Mouse (Mus musculus): ENCODE measurements around the gene Ankrd24. TPM values are rescaled to one million over a fixed set of nuclear protein-coding genes. Genes with fewer than 3 reads are reported as not detected.
A peak's percentile ranks its signal among the peaks of the same experiment; 100 is the strongest.

The Ankrd24 gene
- polyA plus RNA-seq, 1 experiment: not detected

DNA sequence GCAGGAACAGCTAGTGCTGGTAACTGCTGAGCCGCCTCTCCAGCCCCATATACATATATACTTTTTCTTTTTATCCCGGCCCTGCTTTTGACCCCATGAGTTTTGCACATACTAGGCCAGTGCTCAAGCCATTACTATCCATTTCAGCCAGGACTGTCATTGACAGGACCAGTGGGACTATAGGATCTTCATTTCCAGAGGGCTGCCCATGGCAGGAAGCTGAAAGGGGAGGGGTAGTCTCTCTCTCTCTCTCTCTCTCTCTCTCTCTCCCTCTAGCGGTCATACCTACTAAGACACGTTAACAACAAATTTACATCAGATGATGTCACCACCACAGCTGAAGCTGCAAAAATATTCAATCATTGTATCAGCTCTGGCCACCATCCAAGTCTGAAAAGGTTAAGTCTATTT is 25.6 kb upstream of the Ankrd24 start:
- WGBS: 28% methylated on average over 4 of the region's 4 CpGs

GRCm38 (mm10) chr10:81604019-81604967 is 24.0 kb upstream of the Ankrd24 start:
- TF ChIP-seq CTCF (IDR thresholded peaks at IDR 0.05; ENCODE audit: insufficient read depth, low read depth, low read length): no peak
- no peak for TF ChIP-seq POLR2A (IDR thresholded peaks at IDR 0.05; ENCODE audit: insufficient read depth, low read depth, low read length)
- Histone ChIP-seq H3K4me1 (ENCODE audit: control insufficient read depth, insufficient read depth, low read length) (peaks cover 17% of the 10 kb centered on the region), H3K4me3 (ENCODE audit: insufficient read depth, low read depth, low read length) (no peak overlapping the region), H3K27ac (ENCODE audit: insufficient read depth, low read depth, low read length) (no peak overlapping the region)
- 82% methylated on average over 12 of the region's 12 CpGs for WGBS

More for the DNA sequence above, 25.6 kb upstream of the Ankrd24 start:
- Histone ChIP-seq H3K4me1 (ENCODE audit: control insufficient read depth, insufficient read depth, low read length) (peaks cover 19% of the 10 kb centered on the region), H3K27ac (ENCODE audit: insufficient read depth, low read depth, low read length) (no peak overlapping the region), H3K4me3 (ENCODE audit: insufficient read depth, low read depth, low read length) (no peak overlapping the region)
- TF ChIP-seq CTCF (IDR thresholded peaks at IDR 0.05; ENCODE audit: insufficient read depth, low read depth, low read length) (no peak), POLR2A (IDR thresholded peaks at IDR 0.05; ENCODE audit: insufficient read depth, low read depth, low read length) (no peak)

DNA sequence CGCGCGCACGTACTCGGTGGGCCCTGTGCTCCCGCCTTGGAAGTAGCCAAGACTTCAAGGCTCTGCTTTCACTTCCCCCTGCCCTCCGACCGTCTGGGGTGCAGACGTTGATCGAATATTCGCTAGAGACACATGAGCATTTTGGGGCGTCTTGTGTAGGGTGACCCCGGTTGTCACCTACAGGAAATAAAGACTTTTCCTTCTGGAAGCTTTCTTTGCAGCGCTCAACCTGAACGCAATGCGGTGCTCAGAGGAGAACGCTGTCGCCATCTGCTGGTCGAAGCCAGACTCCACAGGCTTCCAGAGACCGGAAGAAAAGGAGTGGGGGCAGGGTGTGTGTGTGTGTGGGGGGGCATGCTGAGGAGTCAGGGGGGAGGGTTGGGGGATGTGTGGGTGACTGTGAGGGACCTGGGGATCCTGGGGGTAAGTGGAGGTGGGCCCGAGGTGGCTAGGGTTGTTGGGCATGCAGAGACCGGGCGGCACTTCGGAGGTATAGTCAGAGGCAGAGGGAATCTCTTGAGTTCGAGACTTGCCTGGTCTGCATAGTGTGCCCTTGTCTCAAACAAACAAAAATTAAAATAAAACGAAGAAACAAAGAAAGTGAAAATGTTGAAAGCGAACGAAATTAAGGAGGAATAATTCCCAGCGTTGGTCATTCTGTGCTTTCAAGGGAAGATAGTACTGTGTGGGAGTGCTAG is 23.2 kb upstream of the Ankrd24 start:
- 17% methylated on average over 29 of the region's 29 CpGs for WGBS
- no peak overlapping the region for H3K4me3 ChIP-seq (ENCODE audit: insufficient read depth, low read depth, low read length)
- H3K27ac ChIP-seq (ENCODE audit: insufficient read depth, low read depth, low read length): peak overlapping the region; percentile 92
- TF ChIP-seq POLR2A (IDR thresholded peaks at IDR 0.05; ENCODE audit: insufficient read depth, low read depth, low read length) (no peak), CTCF (IDR thresholded peaks at IDR 0.05; ENCODE audit: insufficient read depth, low read depth, low read length) (peak; percentile 83)
- peaks cover 17% of the 10 kb centered on the region for H3K4me1 ChIP-seq (ENCODE audit: control insufficient read depth, insufficient read depth, low read length)

GRCm38 (mm10) chr10:81605666-81605973 is 22.7 kb upstream of the Ankrd24 start:
- Histone ChIP-seq H3K27ac (ENCODE audit: insufficient read depth, low read depth, low read length) (peak overlapping the region; percentile 92), H3K4me3 (ENCODE audit: insufficient read depth, low read depth, low read length) (peak overlapping the region; percentile 51), H3K4me1 (ENCODE audit: control insufficient read depth, insufficient read depth, low read length) (peaks cover 15% of the 10 kb centered on the region)
- no peak for TF ChIP-seq POLR2A (IDR thresholded peaks at IDR 0.05; ENCODE audit: insufficient read depth, low read depth, low read length)
- no peak for TF ChIP-seq CTCF (IDR thresholded peaks at IDR 0.05; ENCODE audit: insufficient read depth, low read depth, low read length)
- 2% methylated on average over 14 of the region's 14 CpGs for WGBS

DNA sequence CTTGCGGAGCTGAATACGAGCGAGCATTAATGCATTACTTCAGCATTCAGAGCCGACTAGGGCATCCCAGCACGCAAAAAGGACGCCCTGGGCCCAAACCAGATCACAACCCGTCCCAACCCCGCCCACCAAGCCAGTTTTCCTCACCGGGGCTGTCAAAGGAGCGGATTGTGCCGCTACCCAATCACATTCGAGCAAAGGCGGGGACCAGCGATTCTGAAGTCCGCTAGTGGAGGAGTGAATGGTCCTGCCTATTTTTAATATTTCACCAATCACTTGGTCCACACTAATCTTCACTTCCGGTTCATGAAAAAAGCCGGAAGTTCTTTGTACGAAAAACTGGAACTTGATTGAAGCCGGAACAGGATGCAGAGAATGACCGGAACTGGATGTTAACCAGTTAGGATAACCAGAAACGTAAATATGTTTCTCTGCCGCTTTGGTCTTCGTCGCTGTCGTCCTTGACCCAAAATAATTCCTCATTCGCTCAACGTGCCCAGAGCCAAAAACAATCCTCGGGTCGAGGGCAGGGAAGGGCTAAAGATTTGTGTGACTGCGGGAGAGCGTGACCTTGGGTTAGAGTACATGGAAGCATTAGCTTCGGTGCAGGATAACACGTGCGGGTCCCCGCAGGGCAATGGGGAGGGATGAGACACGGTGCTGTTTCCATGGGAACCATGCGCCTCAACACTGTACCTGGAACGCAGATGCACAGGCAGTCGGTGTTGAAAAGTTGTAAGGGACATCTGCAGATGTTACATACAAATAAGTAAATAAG is 22.2 kb upstream of the Ankrd24 start, which contains the start of gene BC025920:
Gene BC025920 (plus strand): TSS at position 297 of the 778 bp plus-strand sequence.
- peaks cover 10% of the 10 kb centered on the region for H3K4me1 ChIP-seq (ENCODE audit: control insufficient read depth, insufficient read depth, low read length)
- peak; percentile 43; the same call in 1 of the 2 replicates for TF ChIP-seq POLR2A (IDR thresholded peaks at IDR 0.05; ENCODE audit: insufficient read depth, low read depth, low read length)
- no peak for TF ChIP-seq CTCF (IDR thresholded peaks at IDR 0.05; ENCODE audit: insufficient read depth, low read depth, low read length)
- peak within 1 kb of the TSS; percentile 59 for H3K4me3 ChIP-seq (ENCODE audit: insufficient read depth, low read depth, low read length)
- under 1% methylated on average over 39 of the region's 39 CpGs for WGBS
- H3K27ac ChIP-seq (ENCODE audit: insufficient read depth, low read depth, low read length): peak within 1 kb of the TSS; percentile 92

DNA sequence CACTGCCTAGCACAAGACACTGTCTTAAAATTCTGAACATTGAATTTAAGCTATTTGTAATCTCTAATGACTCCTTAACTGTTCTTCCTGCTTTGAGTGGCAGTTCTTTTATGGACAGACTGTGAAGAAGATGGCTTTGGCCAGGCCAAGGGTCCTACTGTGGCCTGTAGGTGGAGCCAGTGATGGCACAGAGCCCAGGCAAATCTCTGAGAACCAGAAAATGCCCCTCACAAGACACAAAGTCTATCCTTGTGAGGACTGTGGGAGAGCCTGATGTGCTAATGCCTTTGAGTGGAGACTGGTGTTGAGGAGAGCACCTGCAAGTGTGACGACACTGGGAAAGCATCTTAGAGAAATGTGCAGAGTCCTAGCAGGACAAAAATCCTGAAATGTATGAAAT is 20.0 kb upstream of the Ankrd24 start:
- WGBS: 88% methylated on average over 1 of the region's 1 CpGs
- Histone ChIP-seq H3K4me3 (ENCODE audit: insufficient read depth, low read depth, low read length) (no peak overlapping the region), H3K27ac (ENCODE audit: insufficient read depth, low read depth, low read length) (no peak overlapping the region), H3K4me1 (ENCODE audit: control insufficient read depth, insufficient read depth, low read length) (peaks cover 15% of the 10 kb centered on the region)
- TF ChIP-seq POLR2A (IDR thresholded peaks at IDR 0.05; ENCODE audit: insufficient read depth, low read depth, low read length) (no peak), CTCF (IDR thresholded peaks at IDR 0.05; ENCODE audit: insufficient read depth, low read depth, low read length) (no peak)

DNA sequence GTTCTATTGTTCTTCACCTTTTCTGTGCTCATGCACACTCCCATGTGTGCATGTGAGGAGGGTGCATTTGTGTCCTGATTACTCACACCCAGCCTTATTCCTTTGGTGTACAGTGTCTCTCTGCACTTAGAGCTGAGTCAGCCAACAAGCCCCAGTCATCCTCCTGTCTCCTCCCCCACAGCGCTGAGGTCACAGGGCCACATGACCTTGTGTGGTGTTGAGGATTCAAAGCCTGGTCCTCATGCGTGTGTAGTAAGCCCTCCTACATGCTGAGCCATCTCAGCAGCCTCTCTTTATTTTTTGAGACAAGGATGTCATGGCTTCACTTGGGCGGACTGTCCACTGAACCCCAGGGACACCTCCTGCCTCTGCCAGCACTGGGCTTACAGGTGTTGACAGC is 15.6 kb upstream of the Ankrd24 start:
- 63% methylated on average over 3 of the region's 3 CpGs for WGBS
- TF ChIP-seq POLR2A (IDR thresholded peaks at IDR 0.05; ENCODE audit: insufficient read depth, low read depth, low read length): no peak
- no peak for TF ChIP-seq CTCF (IDR thresholded peaks at IDR 0.05; ENCODE audit: insufficient read depth, low read depth, low read length)
- Histone ChIP-seq H3K4me3 (ENCODE audit: insufficient read depth, low read depth, low read length) (no peak overlapping the region), H3K27ac (ENCODE audit: insufficient read depth, low read depth, low read length) (0 out of 2 replicates have a peak overlapping the region, but pooled peaks have one; percentile 8), H3K4me1 (ENCODE audit: control insufficient read depth, insufficient read depth, low read length) (peaks cover 7% of the 10 kb centered on the region)

DNA sequence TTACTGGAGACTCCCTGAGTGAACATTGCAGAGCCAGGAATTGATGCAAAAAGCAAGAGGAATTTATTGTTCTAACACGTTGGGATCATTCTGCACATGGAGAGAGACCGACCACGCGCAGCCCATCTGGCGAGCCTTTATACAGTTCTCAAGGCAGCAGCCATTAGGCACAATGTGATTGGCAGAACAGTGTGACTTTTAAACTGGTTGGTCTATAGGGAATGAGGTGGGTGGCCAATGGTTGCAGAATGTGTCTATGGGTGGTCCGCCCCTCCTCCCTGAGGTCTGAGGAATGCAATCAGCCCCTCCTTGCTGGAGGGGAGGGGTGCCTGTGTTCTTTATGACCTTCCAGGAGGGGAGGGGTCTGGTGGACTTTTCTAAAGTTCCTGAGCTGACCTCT is 12.9 kb upstream of the Ankrd24 start:
- 71% methylated on average over 6 of the region's 6 CpGs for WGBS
- no peak overlapping the region for H3K4me3 ChIP-seq (ENCODE audit: insufficient read depth, low read depth, low read length)
- no peak overlapping the region for H3K27ac ChIP-seq (ENCODE audit: insufficient read depth, low read depth, low read length)
- peaks cover 7% of the 10 kb centered on the region for H3K4me1 ChIP-seq (ENCODE audit: control insufficient read depth, insufficient read depth, low read length)
- TF ChIP-seq POLR2A (IDR thresholded peaks at IDR 0.05; ENCODE audit: insufficient read depth, low read depth, low read length) (no peak), CTCF (IDR thresholded peaks at IDR 0.05; ENCODE audit: insufficient read depth, low read depth, low read length) (no peak)
